Mouse (Mus musculus) layer of hippocampus, adult 2 months (tissue): ENCODE results near the gene Sppl2b. TPM values are rescaled to one million over a fixed set of nuclear protein-coding genes. Genes with fewer than 3 reads are reported as not detected.

Source experiments
- DNase-seq, 2 experiments: peaks; one replicate each; pipeline ENCODE4 v3.0.0; 2022; ENCODE audit warnings: low spot score in 2 of 2
- H3K27ac ChIP-seq: fragments of 200-600 bp; 2 replicates; pipeline ENCODE4 v1.8.1; 2022
- H3K4me3 ChIP-seq: fragments of 200-600 bp; 2 replicates; pipeline ENCODE4 v1.8.1; 2022; ENCODE audit warnings: mild to moderate bottlenecking
- CTCF ChIP-seq: fragments of 200-600 bp; conservative IDR thresholded peaks from 2 replicates; pipeline ENCODE4 v1.8.1; 2022; ENCODE audit warnings: antibody characterized with exemption, mild to moderate bottlenecking, moderate library complexity
- total RNA-seq, 2 experiments: library from RNA; stranded (reverse); gene quantifications; 2 replicates each; pipeline ENCODE4 v1.2.3; 2021

The Sppl2b gene
- total RNA-seq, 2 experiments from 2014 or later: 61.2 to 63.2 TPM

DNA sequence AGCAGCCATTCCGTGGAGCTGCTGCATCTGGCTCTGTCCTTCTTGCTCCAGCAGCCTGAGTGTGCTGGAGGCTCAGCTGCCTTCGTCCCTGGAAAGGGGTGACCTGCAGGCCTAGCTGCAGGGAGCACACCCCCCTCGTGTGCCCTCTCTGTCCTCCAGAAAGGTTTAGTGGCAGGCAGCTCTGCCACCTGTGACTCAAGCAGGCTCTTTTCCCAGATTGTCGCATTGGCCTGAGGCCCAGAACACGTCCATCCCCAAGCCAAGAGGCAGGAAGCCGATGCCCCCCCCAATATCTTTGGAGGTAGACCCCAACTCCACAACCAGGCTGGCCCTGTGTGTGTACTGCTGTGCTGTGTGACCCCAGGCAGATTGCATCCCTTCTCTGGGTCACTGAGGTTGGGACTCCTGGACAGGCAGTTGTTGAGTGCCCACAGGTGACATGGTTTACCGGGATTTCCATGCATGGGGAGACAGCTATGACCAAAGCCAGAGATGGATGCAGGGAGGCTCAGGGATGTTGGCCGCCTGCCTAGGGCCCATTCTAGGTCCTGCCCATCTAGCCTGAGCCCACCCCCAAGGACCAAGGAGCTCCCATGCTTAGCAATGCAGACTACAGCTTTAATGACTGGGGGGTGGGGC lies 9.9 kb upstream of the Sppl2b start:
- no peak for DNase-seq
- no peak overlapping the region for H3K4me3 ChIP-seq
- no peak for TF ChIP-seq CTCF
- H3K27ac ChIP-seq: peak overlapping the region; percentile 85

DNA sequence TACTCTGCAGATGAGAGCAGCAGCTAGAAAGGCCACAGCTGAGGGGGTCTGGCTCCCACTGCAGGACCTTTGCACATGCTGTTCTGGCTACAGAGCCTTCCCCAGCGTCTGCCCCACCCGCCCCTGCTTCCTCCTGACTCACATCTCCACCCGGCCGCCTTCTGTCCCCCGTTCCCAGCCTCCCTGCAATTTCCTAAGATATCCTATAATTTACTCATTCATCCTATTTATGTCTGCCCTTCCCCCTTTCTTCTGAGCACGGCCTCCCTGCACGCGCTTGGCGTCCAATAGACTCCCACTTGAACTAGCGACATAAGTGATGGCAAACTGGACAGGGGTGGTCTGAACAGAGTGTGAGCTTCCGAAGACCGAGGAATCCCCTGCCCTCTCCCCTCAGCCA lies 9.3 kb upstream of the Sppl2b start:
- H3K4me3 ChIP-seq: no peak overlapping the region
- peak in 1 of 2 experiments; percentile 54 for DNase-seq
- H3K27ac ChIP-seq: 0 out of 2 replicates have a peak overlapping the region, but pooled peaks have one; percentile 85
- TF ChIP-seq CTCF: no peak

DNA sequence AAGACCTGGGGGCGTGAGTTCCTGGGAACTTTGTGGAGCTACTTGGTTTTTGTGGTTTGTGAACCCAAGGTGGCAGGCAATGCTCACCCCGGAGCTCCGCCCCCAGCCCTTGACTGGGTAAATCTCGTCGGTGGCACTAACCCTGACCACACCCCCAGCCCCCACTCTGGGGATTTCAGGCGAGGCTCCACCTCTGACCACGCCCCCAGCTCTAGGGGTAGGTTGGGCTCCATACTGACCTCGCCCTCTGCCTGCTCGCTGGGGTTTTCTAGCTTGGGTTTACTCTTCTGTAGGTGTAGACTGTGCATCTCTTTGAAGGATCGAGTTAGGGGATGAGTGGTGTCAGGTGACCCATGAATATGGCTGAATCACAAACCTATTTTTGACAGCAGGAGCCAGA lies 6.5 kb upstream of the Sppl2b start:
- DNase-seq: no peak
- Histone ChIP-seq H3K27ac (no peak overlapping the region), H3K4me3 (no peak overlapping the region)
- TF ChIP-seq CTCF: no peak

DNA sequence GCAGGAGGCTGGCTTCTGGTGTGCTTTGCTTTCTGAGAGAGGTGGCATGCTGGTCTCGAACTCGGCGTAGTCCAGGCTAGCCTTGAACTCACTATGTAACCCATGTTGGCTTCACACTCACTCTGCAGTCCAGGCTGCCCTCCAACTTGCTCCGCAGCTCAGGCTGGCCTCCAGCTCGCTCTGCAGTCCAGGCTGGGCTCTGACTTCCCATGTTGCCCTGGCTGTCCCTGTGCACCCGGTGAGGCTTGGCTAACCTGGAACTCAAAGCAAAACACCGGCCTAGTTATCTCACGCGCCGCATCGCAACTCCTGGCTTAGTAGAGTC lies 636 bp downstream of the Sppl2b start:
- peak overlapping the region; percentile 89 for H3K27ac ChIP-seq

DNA sequence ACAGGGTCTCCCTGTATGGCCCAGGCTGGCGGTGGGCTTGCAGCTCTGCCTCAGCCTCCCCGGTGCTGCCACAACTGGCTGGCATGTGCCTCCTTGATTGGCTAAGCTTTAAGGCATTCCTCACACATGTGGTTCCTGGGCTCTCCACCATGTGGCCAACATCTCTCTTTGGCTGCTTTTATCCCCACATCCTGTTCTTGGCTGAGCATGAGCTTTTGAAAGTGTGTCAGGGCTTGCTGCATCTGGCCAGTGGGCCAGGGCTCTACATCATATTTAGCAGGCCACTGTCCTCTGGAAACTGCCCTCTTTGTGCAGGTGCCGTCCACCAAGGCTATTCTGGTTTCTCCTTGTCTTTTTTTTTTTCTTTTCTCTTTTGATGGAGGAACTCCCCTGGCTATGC lies 1.2 kb downstream of the Sppl2b start:
- Histone ChIP-seq H3K4me3 (peak overlapping the region; percentile 99), H3K27ac (peak overlapping the region; percentile 89)
- TF ChIP-seq CTCF: peak; percentile 44
- no peak for DNase-seq

More for the DNA sequence above, 636 bp downstream of the Sppl2b start:
- DNase-seq: no peak
- H3K4me3 ChIP-seq: peak overlapping the region; percentile 99
- no peak for TF ChIP-seq CTCF

DNA sequence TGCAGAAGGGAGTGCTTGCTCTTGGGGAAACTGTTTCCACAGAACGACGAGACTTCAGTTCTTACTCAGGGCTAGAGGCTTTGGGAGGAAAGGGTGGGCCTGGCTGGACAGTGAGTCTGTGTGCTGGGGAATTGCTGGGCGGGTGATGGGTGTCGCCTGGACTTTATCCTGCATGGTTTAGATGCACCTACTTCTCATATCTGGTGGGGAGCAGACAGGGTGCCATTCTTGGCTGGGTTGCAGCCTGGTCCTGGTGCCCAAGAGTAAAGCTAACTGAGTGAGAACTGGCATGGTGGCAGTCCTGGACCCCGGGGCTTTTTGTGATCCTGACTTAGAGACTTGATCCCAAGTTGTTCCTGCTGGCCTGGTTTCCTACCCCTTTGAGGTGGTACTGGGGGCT lies 1.8 kb downstream of the Sppl2b start:
- peak overlapping the region; percentile 2; the same call in 1 of the 2 replicates for H3K4me3 ChIP-seq
- H3K27ac ChIP-seq: peak overlapping the region; percentile 89
- no peak for TF ChIP-seq CTCF
- no peak for DNase-seq

DNA sequence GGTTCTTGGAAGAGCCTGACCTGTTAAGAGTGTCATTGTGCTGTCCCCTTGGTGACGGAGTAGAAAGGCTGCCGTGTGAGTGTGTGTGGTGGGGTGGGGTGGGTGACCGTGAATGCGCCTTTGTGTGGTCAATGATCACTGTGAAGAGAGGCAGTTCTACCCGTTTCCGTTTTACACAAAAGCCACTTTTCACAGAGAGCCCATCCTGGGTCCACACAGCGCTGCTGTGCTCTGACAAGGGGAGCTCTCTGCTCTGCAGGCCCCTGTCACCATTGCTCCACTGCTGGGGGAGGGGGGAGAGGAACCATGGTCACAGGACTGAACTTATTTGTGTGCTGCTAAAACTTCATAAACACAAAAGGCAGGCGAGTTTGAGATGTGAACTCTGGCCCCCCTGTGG lies 2.3 kb downstream of the Sppl2b start:
- TF ChIP-seq CTCF: no peak
- Histone ChIP-seq H3K27ac (peak overlapping the region; percentile 89), H3K4me3 (no peak overlapping the region)
- DNase-seq: peak in 1 of 2 experiments; percentile 54

DNA sequence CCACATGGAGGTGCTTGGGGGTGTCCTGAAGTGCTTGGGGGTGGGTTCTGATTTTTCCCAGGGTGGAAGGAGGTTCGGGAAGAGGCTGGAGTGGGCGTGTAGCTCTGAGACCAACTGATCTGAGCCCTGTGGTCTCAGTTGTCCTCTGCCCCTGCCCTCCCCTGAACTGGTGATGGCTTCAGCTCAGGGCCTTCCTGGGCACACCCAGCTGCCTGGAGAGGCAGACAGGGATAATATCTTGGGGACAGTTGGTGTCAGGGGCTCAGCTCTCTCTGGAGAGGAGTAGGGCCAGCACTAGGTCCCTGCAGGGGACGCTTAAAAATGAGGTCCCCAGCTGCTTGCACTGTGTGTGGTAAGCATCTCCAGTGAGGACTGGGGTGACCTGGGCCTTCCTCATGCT lies 2.8 kb downstream of the Sppl2b start:
- Histone ChIP-seq H3K4me3 (no peak overlapping the region), H3K27ac (peak overlapping the region; percentile 64)
- no peak for DNase-seq
- TF ChIP-seq CTCF: no peak

DNA sequence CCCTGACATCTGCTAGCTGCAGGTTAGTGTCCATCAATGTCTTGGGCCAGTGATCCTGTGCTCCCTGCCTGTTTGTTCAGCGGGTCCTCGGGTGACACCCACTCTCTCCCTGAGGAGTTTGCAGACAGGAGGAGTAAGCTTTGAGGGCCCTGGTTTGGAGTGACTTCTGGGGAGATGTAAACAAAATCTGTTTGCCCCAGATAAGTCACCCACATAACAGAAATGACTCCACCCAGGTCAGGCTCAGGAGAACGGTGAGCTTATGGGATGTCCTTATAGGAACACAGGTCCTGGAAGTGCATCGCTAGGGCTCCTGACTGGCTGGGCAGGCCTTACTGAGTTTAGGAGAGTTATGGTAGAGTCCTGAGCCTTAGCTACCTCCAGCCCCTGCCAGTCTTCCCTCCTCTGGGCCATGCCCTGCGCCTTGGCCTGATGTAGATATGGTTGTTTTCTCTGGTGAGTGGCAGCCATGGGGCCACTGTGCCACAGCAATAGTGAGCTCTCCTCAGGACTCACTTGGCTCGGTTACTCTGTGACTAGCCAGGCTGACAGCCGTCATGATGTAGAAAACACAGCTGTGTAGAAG lies 3.4 kb downstream of the Sppl2b start:
- Histone ChIP-seq H3K4me3 (no peak overlapping the region), H3K27ac (peak overlapping the region; percentile 64; the same call in 1 of the 2 replicates)
- DNase-seq: no peak
- TF ChIP-seq CTCF: no peak

DNA sequence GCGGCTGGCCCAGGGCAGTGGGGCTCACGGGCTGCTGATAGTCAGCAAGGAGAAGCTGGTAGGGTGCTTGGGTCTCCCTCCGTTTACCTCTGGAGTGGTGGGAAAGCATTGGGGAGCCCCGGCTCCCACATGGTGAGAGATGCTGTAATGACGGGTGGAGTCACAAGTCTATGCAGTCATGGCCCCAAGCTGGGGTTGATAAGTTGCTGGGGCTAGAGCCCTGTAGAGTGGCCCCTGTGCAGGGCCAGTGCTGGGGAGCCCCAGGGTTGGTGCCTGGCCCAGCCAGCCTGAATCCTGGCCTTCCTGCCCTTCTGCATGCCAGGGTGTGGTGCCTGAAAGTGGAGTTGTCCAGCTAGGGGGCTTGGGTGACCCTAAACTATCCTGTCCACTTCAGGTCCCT lies 7.2 kb downstream of the Sppl2b start:
- Histone ChIP-seq H3K4me3 (no peak overlapping the region), H3K27ac (no peak overlapping the region)
- no peak for DNase-seq
- TF ChIP-seq CTCF: no peak

DNA sequence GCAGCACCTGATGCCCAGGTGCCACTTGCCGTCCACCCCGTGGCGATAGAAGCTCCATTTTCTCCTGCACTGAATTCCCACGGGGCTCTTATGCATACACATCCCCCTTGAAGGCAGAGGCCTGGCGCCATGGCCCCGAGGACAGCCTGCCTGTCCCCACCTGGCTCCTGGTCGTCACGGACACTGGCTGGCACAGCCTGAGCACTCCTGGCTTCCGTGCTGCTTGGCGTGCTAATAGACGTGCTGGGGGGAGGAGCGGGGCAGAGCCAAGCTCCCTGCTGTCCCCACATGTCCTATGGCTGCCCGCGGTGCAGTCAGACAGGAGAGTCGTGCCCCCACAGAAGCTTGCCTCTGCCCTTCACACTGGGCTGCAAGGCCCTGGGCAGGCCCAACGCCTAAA lies 9.4 kb downstream of the Sppl2b start:
- DNase-seq: no peak
- no peak for TF ChIP-seq CTCF
- Histone ChIP-seq H3K4me3 (no peak overlapping the region), H3K27ac (no peak overlapping the region)

DNA sequence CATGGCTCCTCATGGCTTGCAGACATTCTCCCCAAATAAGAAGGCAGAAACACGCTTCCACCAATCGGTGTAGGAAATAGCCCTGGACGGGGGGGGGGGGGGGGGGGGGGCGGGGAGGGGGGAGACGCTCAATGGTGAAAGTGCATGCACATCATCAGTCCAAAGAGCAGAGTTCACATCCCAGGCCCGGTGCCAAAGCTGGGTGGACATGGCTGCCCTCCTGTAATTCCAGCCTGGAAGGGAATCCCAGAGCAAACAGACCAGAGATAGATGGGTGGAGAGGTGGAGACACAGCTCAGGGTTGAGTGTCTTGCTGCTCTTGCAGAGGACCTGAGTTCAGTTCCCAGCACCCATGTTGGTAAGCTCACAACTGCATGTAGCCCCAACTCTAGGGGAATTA lies 15.9 kb downstream of the Sppl2b start:
- no peak for TF ChIP-seq CTCF

DNA sequence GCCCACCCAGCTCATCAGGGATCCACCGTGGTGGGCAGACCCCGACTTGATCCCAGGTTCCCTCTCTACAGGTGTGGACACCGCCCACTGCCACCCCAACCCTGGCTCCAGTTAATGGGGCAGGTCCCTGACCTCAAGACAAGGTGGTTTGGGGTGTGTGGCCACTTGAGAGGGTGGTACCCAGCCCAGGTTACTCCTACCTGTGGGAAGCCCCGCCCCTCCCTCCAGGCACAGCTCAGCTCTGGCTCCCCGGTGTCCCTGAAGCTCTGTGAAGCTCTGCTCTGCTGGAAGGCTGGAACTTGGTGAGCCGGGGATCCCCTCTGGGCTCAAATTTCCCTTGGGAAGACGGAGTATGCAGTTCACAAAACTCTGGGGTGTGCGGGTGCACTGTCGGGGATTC lies 16.5 kb downstream of the Sppl2b start, which contains the start of gene Tmprss9:
Gene Tmprss9, plus strand, starts transcription at position 268 of the 400 bp plus-strand sequence.
- Histone ChIP-seq H3K27ac (no peak within 1 kb of the TSS), H3K4me3 (no peak within 1 kb of the TSS)
- DNase-seq: no peak
- no peak for TF ChIP-seq CTCF

More for the DNA sequence above, 15.9 kb downstream of the Sppl2b start:
- DNase-seq: no peak
- Histone ChIP-seq H3K4me3 (no peak overlapping the region), H3K27ac (no peak overlapping the region)

DNA sequence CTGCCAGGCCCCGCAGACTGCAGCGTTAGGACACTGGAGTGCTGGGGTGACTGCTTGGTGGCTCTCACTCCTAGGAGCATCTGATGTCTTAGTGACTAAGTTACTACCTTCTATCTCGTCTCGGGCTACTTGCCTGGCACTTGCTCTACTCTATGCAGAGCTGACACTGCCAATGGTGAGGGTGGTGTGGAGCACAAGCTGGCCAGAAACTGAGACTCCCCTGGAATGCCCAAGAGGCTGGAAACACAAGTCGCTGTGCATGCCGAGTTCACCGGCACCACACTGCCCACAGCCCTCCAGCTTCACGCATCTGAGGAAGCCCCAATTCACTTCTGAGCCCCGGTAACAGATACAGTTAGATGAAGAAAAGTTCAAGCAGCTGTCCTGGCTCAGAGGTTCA lies 19.0 kb downstream of the Sppl2b start:
- Histone ChIP-seq H3K27ac (no peak overlapping the region), H3K4me3 (no peak overlapping the region)
- DNase-seq: no peak
- TF ChIP-seq CTCF: no peak
